ENCODE assay signal across 12 mouse cellular contexts in genomic region chr4:138246756-138247665, GRCm38 (mm10). TPM values are rescaled to one million over a fixed set of nuclear protein-coding genes. Genes with fewer than 3 reads are reported as not detected.
DNase-seq lines count a peak whose midpoint lies in the region; ATAC-seq and TF ChIP-seq lines count a peak whose summit lies in the region.
"Had no signal": no experiment of that assay in that cellular context is flagged by ENCODE, and none has a peak within 500 bp of the region (broad histone marks: within the 10 kb centered on the region; RNA-seq: fewer than 3 reads in every experiment).

No protein-coding gene starts in this region.

- no peak for ATAC-seq in heart, embryonic 12.5 days (ENCODE audit: insufficient number of reproducible peaks, low FRiP score)
- no peak for ATAC-seq in hindbrain, postnatal 0 days
- ATAC-seq: liver, postnatal 0 days had no signal

- H3K4me2 ChIP-seq in heart, embryonic 12.5 days = no peak overlapping the region
- H3K4me2 ChIP-seq in hindbrain, postnatal 0 days (ENCODE audit: low read depth, low read length) = no peak overlapping the region
- no peak overlapping the region for H3K4me2 ChIP-seq in myocyte (ENCODE audit: low read depth)

- no peak overlapping the region for H3ac ChIP-seq in myocyte (ENCODE audit: control insufficient read depth, insufficient read length)

- WGBS in heart, embryonic 12.5 days = 59% methylated on average over 27 of the region's 27 CpGs
- WGBS in hindbrain, postnatal 0 days = 45% methylated on average over 27 of the region's 27 CpGs

- H3K27me3 ChIP-seq in heart, embryonic 12.5 days (replicated peaks) = peaks cover 21% of the 10 kb centered on the region
- H3K27me3 ChIP-seq in hindbrain, postnatal 0 days (ENCODE audit: insufficient read depth, low read length) = no peaks in the 10 kb centered on the region
- H3K27me3 ChIP-seq in myocyte (ENCODE audit: control insufficient read depth, insufficient read depth, insufficient read length) = no peaks in the 10 kb centered on the region

- H3K36me3 ChIP-seq in heart, embryonic 12.5 days = peaks cover 55% of the 10 kb centered on the region
- peaks cover 36% of the 10 kb centered on the region for H3K36me3 ChIP-seq in hindbrain, postnatal 0 days (ENCODE audit: insufficient read depth, low read length)
- peaks cover 21% of the 10 kb centered on the region for H3K36me3 ChIP-seq in myocyte (ENCODE audit: control insufficient read depth, insufficient read depth)

- no peak overlapping the region for H3K27ac ChIP-seq in heart, embryonic 12.5 days (ENCODE audit: poor library complexity, severe bottlenecking)
- H3K27ac ChIP-seq in hindbrain, postnatal 0 days = peak overlapping the region; percentile 17; the same call in 1 of the 2 replicates
- H3K27ac ChIP-seq: heart, embryonic 10.5 days had no signal

- no peaks in the 10 kb centered on the region for H3K79me2 ChIP-seq in myocyte (ENCODE audit: control insufficient read depth, insufficient read depth)

- no peak overlapping the region for H3K4me3 ChIP-seq in heart, embryonic 12.5 days
- no peak overlapping the region for H3K4me3 ChIP-seq in hindbrain, postnatal 0 days (ENCODE audit: low read length)
- H3K4me3 ChIP-seq in myocyte = no peak overlapping the region
- H3K4me3 ChIP-seq: heart, embryonic 10.5 days had no signal

- TF ChIP-seq CTCF in hindbrain, postnatal 0 days (IDR thresholded peaks at IDR 0.05; ENCODE audit: low read depth) = no peak

- no peak overlapping the region; the same call in 1 of the 2 replicates for H3K9ac ChIP-seq in heart, embryonic 12.5 days
- no peak overlapping the region for H3K9ac ChIP-seq in hindbrain, postnatal 0 days (replicated peaks; ENCODE audit: low read length)
- H3K9ac ChIP-seq: liver, postnatal 0 days had no signal

- H3K4me1 ChIP-seq in heart, embryonic 12.5 days (replicated peaks) = peaks cover 28% of the 10 kb centered on the region
- peaks cover 11% of the 10 kb centered on the region for H3K4me1 ChIP-seq in hindbrain, postnatal 0 days (ENCODE audit: insufficient read depth, low read length)

- H3K9me3 ChIP-seq in heart, embryonic 12.5 days (replicated peaks) = no peaks in the 10 kb centered on the region
- H3K9me3 ChIP-seq in hindbrain, postnatal 0 days (ENCODE audit: low read length) = no peaks in the 10 kb centered on the region
- H3K9me3 ChIP-seq: heart, embryonic 10.5 days had no signal

- peak; percentile 20 for DNase-seq in heart, postnatal 4 days
- DNase-seq in NIH3T3 (ENCODE audit: low read depth) = peak; percentile 28
- peak; percentile 57 for DNase-seq in hindbrain, postnatal 0 days (ENCODE audit: low spot score)
- no peak for DNase-seq in retina, postnatal 1 day
- no peak for DNase-seq in cerebellum, postnatal 14 days
- DNase-seq in retina, embryonic 14.5 days (ENCODE audit: low spot score) = no peak
- DNase-seq: adrenal gland, postnatal 10 days; kidney, postnatal 10 days; liver, postnatal 0 days had no signal

- TF ChIP-seq POLR2A in myocyte (IDR thresholded peaks at IDR 0.05; ENCODE audit: insufficient read length, low read depth) = no peak

TF ChIP-seq in myocyte, 11 proteins besides CTCF, POLR2A, EP300 and RAD21:
- TF ChIP-seq MYOD1 (IDR thresholded peaks at IDR 0.05; ENCODE audit: control insufficient read depth in 1 of 3, insufficient read length in 2 of 3, low read depth in 2 of 3) (no peak), USF1 (IDR thresholded peaks at IDR 0.05; ENCODE audit: low read depth) (no peak), SRF (IDR thresholded peaks at IDR 0.05; ENCODE audit: control insufficient read depth, insufficient read length, low read depth) (no peak), POLR2AphosphoS2 (IDR thresholded peaks at IDR 0.05; ENCODE audit: insufficient read length, low read depth) (peak; percentile 22), CEBPB (IDR thresholded peaks at IDR 0.05; ENCODE audit: insufficient read depth, poor library complexity, severe bottlenecking) (no peak)

RNA-seq across cellular contexts. Expression of gene Sh2d5, which starts 3.2 kb away (rescaled TPM):
- under 1 TPM; 0.29 to 0.36 TPM for total RNA-seq in heart, postnatal 4 days (2021)
- 0.31 and 0.41 TPM in 2 replicates for polyA plus RNA-seq in heart, embryonic 12.5 days (2016; fragmentation: Nextera tagmentation; extraction: Ambion mirVana)
- total RNA-seq in hindbrain, postnatal 0 days (2014; rRNA removed) = 25.4 and 45.8 TPM in 2 replicates
- polyA plus RNA-seq in hindbrain, postnatal 0 days (2015; fragmentation: Nextera tagmentation; extraction: Ambion mirVana) = 13.4 and 14.7 TPM in 2 replicates
- 0.08 TPM for polyA plus RNA-seq in myocyte (2012; fragmentation: generic; extraction: Trizol)

RNA-seq across cellular contexts. Expression of gene Kif17, which starts 3.2 kb away (rescaled TPM):
- under 1 TPM; 0.14 to 0.23 TPM for total RNA-seq in heart, postnatal 4 days (2021)
- polyA plus RNA-seq in heart, embryonic 12.5 days (2016; fragmentation: Nextera tagmentation; extraction: Ambion mirVana) = 0.44 and 0.52 TPM in 2 replicates
- total RNA-seq in hindbrain, postnatal 0 days (2014; rRNA removed) = 4.1 and 6.0 TPM in 2 replicates
- polyA plus RNA-seq in hindbrain, postnatal 0 days (2015; fragmentation: Nextera tagmentation; extraction: Ambion mirVana) = 5.1 and 5.3 TPM in 2 replicates
- polyA plus RNA-seq in myocyte (2012; fragmentation: generic; extraction: Trizol) = 0.20 TPM

RNA-seq across cellular contexts. Expression of gene Hp1bp3, which starts 30.9 kb away (rescaled TPM):
- 100 to 1,000 TPM in 1 of 2 experiments, 10 to 100 TPM in 1; 93.7 to 102 TPM for total RNA-seq in heart, postnatal 4 days (2021)
- polyA plus RNA-seq in heart, embryonic 12.5 days (2016; fragmentation: Nextera tagmentation; extraction: Ambion mirVana) = 109 and 114 TPM in 2 replicates
- 119 and 140 TPM in 2 replicates for total RNA-seq in hindbrain, postnatal 0 days (2014; rRNA removed)
- 174 and 186 TPM in 2 replicates for polyA plus RNA-seq in hindbrain, postnatal 0 days (2015; fragmentation: Nextera tagmentation; extraction: Ambion mirVana)
- polyA plus RNA-seq in myocyte (2012; fragmentation: generic; extraction: Trizol) = 54.7 TPM

RNA-seq across cellular contexts. Expression of gene Ddost, which starts 57.5 kb away (rescaled TPM):
- total RNA-seq in heart, postnatal 4 days (2021) = 100 to 1,000 TPM; 104 to 105 TPM
- polyA plus RNA-seq in heart, embryonic 12.5 days (2016; fragmentation: Nextera tagmentation; extraction: Ambion mirVana) = 316 and 318 TPM in 2 replicates
- 232 and 241 TPM in 2 replicates for total RNA-seq in hindbrain, postnatal 0 days (2014; rRNA removed)
- polyA plus RNA-seq in hindbrain, postnatal 0 days (2015; fragmentation: Nextera tagmentation; extraction: Ambion mirVana) = 216 and 218 TPM in 2 replicates
- 162 TPM for polyA plus RNA-seq in myocyte (2012; fragmentation: generic; extraction: Trizol)

Comparison
In these comparisons a context has a peak if more than half of its experiments do, and no peak if none do; other contexts are left out.
1. DNase-seq: peak in heart, postnatal 4 days (single experiment), NIH3T3 (single experiment) and hindbrain, postnatal 0 days (single experiment); none in retina, postnatal 1 day (single experiment), cerebellum, postnatal 14 days (0 of 2) and retina, embryonic 14.5 days (single experiment).
2. RNA of gene Sh2d5, which starts 3.2 kb away (polyA plus RNA-seq): 13.4 to 14.7 TPM in hindbrain, postnatal 0 days; 0.31 to 0.41 TPM in heart, embryonic 12.5 days and 0.08 TPM in myocyte (single experiment); every median in the first group is over 10 times any median in the second.